Mouse (Mus musculus) heart, embryonic 12.5 days (tissue): ENCODE results near the gene Mfsd13b. TPM values are rescaled to one million over a fixed set of nuclear protein-coding genes. Genes with fewer than 3 reads are reported as not detected.
"Not testable (repeated sequence)": the region's sequence is repeated elsewhere in the genome, so short reads cannot be mapped to it uniquely, and the experiment has no call there.

Source experiments
- ATAC-seq: fragments of 200-750 bp; cut with Nextera tagmentation; 2 replicates; pipeline ENCODE4 v1.8.0; 2017; ENCODE audit warnings: moderate TSS enrichment, moderate library complexity; ENCODE audit not compliant: insufficient number of reproducible peaks, low FRiP score
- H3K27ac ChIP-seq: fragments of 300-500 bp; sonication (generic); 2 replicates; pipeline ENCODE4 v1.5.1; 2016; ENCODE audit warnings: mild to moderate bottlenecking, moderate library complexity; ENCODE audit not compliant: poor library complexity, severe bottlenecking
- H3K27me3 ChIP-seq: fragments of 300-500 bp; sonication (generic); replicated peaks from 2 replicates; pipeline ENCODE4 v1.6.1; 2016; ENCODE audit warnings: mild to moderate bottlenecking, moderate library complexity
- H3K36me3 ChIP-seq: fragments of 300-500 bp; sonication (generic); 2 replicates; pipeline ENCODE4 v1.6.1; 2016; ENCODE audit warnings: mild to moderate bottlenecking, moderate library complexity
- H3K4me1 ChIP-seq: fragments of 300-500 bp; sonication (generic); replicated peaks from 2 replicates; pipeline ENCODE4 v1.6.1; 2016; ENCODE audit warnings: mild to moderate bottlenecking
- H3K4me2 ChIP-seq: fragments of 300-500 bp; sonication (generic); 2 replicates; pipeline ENCODE4 v1.6.1; 2016; ENCODE audit warnings: mild to moderate bottlenecking, moderate library complexity
- H3K4me3 ChIP-seq: fragments of 300-500 bp; sonication (generic); 2 replicates; pipeline ENCODE4 v1.5.1; 2016; ENCODE audit warnings: mild to moderate bottlenecking
- H3K9ac ChIP-seq: fragments of 300-500 bp; sonication (generic); 2 replicates; pipeline ENCODE4 v1.6.1; 2016; ENCODE audit warnings: mild to moderate bottlenecking, moderate library complexity
- H3K9me3 ChIP-seq: fragments of 300-500 bp; sonication (generic); replicated peaks from 2 replicates; pipeline ENCODE4 v1.6.1; 2016; ENCODE audit warnings: mild to moderate bottlenecking, moderate library complexity
- WGBS: fragments of 180-500 bp; shearing (Covaris S2); methylation state at CpG from one replicate; pipeline ENCODE4 v1.1.7; 2016; 5-methylcytosine and 5-hydroxymethylcytosine counted together
- polyA plus RNA-seq: library from polyadenylated mRNA; unstranded; fragments of >200 nt; fragmentation: Nextera tagmentation; extraction: Ambion mirVana; gene quantifications from 2 replicates; pipeline ENCODE4 v1.2.1, GENCODE M21; 2016

The Mfsd13b gene
- polyA plus RNA-seq, 1 experiment from 2014 or later: 0.43 TPM

DNA sequence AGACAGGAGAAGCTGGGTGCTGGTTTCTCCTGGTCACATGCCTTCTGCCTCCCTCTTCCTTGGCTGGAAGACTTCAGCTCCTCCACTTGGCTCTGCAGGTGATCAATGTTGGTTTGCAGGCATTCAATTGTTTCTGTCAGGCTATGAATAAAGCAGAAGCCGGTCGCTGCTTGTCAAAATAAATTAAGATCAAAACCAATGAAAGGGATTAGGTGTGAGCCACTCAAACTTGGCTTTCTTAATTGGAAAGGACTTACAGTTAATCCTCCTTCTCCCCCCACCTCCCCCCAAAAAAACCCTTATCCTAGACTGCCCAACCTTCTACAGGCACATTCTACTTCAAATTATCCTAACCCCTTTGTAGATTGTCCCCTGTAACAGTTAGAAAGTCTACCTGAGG, 22.2 kb upstream of the Mfsd13b start:
- H3K4me2 ChIP-seq: no peak overlapping the region
- 0 out of 2 replicates have a peak, but pooled peaks cover 4% of the 10 kb centered on the region for H3K4me1 ChIP-seq
- ATAC-seq: no peak
- no peak overlapping the region for H3K9ac ChIP-seq
- 87% methylated on average over 2 of the region's 2 CpGs for WGBS
- H3K27me3 ChIP-seq: no peaks in the 10 kb centered on the region
- H3K4me3 ChIP-seq: no peak overlapping the region
- no peaks in the 10 kb centered on the region for H3K9me3 ChIP-seq
- H3K36me3 ChIP-seq: peaks cover 52% of the 10 kb centered on the region
- no peak overlapping the region for H3K27ac ChIP-seq

DNA sequence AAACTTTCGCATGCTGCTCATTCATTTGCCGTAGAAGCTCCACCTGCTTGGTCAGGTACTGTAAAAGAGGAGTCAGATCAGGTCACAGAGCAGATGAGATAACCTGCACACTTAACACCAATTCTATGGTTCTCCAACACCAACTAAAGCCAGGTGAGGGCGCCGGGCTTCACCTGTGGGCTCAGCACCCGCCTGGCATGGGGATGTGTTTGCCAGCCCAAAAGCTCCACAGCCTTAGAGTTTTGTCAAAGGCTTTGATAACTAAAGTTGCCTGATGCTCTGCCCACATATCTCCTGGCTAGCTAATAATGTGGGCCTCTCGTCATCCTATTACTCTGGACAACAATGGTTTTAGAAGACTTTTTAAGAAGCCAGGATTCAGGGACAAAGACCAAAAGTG, 21.7 kb upstream of the Mfsd13b start:
- H3K4me3 ChIP-seq: no peak overlapping the region
- WGBS: 89% methylated on average over 6 of the region's 6 CpGs
- ATAC-seq: no peak
- no peak overlapping the region for H3K9ac ChIP-seq
- 0 out of 2 replicates have a peak, but pooled peaks cover 4% of the 10 kb centered on the region for H3K4me1 ChIP-seq
- no peak overlapping the region for H3K27ac ChIP-seq
- peaks cover 49% of the 10 kb centered on the region for H3K36me3 ChIP-seq
- no peak overlapping the region for H3K4me2 ChIP-seq
- no peaks in the 10 kb centered on the region for H3K27me3 ChIP-seq
- H3K9me3 ChIP-seq: no peaks in the 10 kb centered on the region

DNA sequence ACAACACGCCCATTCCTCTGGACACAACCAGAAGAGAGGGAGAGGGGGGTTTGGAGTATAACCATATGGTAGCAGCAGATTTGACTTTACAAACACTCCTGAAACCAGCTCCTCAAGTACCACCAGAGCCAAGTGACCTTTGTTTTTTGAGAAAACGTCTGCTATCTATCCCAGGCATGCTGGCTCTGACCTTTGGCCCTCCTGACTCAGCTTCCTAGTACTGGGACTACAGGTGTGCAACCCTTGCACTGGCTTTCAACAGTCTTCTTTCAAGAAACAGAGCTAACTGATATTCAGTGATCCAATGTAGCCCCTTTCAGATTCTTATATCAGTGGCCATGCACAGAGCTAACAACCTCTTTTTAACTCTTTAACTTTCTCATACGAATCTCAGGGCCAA, 20.4 kb upstream of the Mfsd13b start:
- H3K4me1 ChIP-seq: 0 out of 2 replicates have a peak, but pooled peaks cover 4% of the 10 kb centered on the region
- H3K36me3 ChIP-seq: peaks cover 39% of the 10 kb centered on the region
- no peak overlapping the region for H3K4me2 ChIP-seq
- no peak overlapping the region for H3K9ac ChIP-seq
- no peak overlapping the region for H3K27ac ChIP-seq
- no peaks in the 10 kb centered on the region for H3K9me3 ChIP-seq
- ATAC-seq: no peak
- 62% methylated on average over 3 of the region's 3 CpGs for WGBS
- no peak overlapping the region for H3K4me3 ChIP-seq
- H3K27me3 ChIP-seq: no peaks in the 10 kb centered on the region

DNA sequence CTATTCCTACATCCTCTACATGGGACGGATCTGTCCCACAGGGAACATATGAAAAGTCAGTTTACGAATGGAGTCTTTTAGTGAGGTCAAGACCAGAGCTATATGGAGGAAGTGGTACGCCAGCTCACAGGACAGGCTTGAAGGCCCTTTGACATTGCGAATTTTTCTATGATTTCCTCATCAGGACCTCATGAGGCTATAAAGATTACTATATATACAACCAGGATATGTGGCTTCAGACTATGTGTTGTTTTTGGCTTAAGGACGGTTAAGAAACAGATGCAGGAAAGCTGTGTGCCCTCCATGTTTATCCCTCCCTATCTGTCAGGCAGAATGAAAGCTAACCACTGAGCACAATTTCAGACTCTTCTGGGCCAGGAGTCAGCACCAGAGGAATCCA, 19.2 kb upstream of the Mfsd13b start:
- Histone ChIP-seq H3K4me1 (0 out of 2 replicates have a peak, but pooled peaks cover 4% of the 10 kb centered on the region), H3K36me3 (peaks cover 38% of the 10 kb centered on the region), H3K4me3 (no peak overlapping the region), H3K4me2 (no peak overlapping the region), H3K27me3 (no peaks in the 10 kb centered on the region), H3K27ac (no peak overlapping the region), H3K9me3 (no peaks in the 10 kb centered on the region), H3K9ac (no peak overlapping the region)
- ATAC-seq: no peak
- 79% methylated on average over 5 of the region's 5 CpGs for WGBS

DNA sequence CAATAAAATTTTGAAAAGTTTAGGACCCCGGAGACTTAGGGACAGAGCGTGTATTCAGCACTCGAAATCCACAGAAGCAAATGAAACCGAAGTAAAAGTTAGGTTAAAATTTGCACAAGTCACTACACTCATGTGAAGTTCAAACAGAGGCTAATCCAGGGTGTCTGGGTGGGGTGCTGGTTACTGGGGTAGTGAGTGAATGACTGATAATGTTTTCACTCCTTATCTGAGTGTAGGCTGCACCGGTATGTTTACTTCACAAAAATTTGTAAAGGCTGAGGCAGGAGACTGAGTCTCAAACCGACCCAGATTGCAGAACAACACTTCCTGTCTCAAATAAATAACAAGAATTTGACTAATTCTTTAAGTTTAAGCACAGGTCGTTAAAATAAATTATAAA, 13.1 kb upstream of the Mfsd13b start:
- H3K4me3 ChIP-seq: no peak overlapping the region
- no peak overlapping the region for H3K4me2 ChIP-seq
- peaks cover 17% of the 10 kb centered on the region for H3K4me1 ChIP-seq
- no peaks in the 10 kb centered on the region for H3K9me3 ChIP-seq
- peaks cover 18% of the 10 kb centered on the region for H3K36me3 ChIP-seq
- peak; percentile 88 for ATAC-seq
- no peak overlapping the region for H3K27ac ChIP-seq
- H3K9ac ChIP-seq: no peak overlapping the region
- no peaks in the 10 kb centered on the region for H3K27me3 ChIP-seq
- 68% methylated on average over 7 of the region's 7 CpGs for WGBS

DNA sequence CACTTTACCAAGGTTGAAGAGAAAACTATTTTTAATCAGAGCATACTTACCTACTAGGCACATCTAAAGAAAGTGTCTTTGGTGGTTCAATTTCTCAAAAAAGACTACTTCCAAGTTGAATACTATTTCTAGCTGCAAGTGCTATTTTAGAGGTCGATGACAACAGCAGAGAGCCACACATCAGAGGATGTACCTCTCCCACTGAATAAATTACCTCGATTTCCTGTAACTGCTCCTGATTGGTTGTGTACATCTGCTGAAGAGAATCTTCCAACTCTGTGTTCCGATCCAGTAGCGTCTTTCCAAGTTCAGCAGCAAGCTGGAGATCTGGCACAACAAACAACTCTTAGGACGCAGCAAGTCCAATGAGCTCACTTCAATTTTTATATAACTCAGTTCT, 12.2 kb upstream of the Mfsd13b start:
- Histone ChIP-seq H3K4me3 (no peak overlapping the region), H3K4me2 (no peak overlapping the region), H3K27me3 (no peaks in the 10 kb centered on the region), H3K36me3 (peaks cover 18% of the 10 kb centered on the region), H3K9ac (no peak overlapping the region), H3K27ac (no peak overlapping the region), H3K9me3 (no peaks in the 10 kb centered on the region), H3K4me1 (peaks cover 23% of the 10 kb centered on the region)
- WGBS: 71% methylated on average over 5 of the region's 5 CpGs
- ATAC-seq: no peak

DNA sequence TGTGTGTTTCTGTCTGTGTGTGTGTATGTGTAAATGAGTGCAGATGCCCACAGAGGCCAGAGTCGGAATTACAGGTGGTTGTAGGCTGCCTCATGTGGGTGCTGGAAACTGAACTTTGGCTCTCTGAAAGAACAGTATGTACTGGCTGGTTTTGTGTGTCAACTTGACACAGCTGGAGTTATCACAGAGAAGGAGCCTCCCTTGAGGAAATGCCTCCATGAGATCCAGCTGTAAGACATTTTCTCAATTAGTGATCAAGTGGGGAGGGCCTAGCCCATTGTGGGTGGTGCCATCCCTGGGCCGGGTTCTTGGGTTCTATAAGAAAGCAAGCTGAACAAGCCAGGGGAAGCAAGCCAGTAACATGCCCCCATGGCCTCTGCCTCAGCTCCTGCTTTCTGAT, 9.8 kb upstream of the Mfsd13b start:
- H3K27me3 ChIP-seq, ATAC-seq, H3K4me2 ChIP-seq, H3K9me3 ChIP-seq, H3K27ac ChIP-seq, H3K9ac ChIP-seq, H3K4me3 ChIP-seq: not testable (repeated sequence)
- peaks cover 13% of the 10 kb centered on the region for H3K36me3 ChIP-seq
- H3K4me1 ChIP-seq: peaks cover 37% of the 10 kb centered on the region
- 86% methylated on average over 2 of the region's 2 CpGs for WGBS

DNA sequence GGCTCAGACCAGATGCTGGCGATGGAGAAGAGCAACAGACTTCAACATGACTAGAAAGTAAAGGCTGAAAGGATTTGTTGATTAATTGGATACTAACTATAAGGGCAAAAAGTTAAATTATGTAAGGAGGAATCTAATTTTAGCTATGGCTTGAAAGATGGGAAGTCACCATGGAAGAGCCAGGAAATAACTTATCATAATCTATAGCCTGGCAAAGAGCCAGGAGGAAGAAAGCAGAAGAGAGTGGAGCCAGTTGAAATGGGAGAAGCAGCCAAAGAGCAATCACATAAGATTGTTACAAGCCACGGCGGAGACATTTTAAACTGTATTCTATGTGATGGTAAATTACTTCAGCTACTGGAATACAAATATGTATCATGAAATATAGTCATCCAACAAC, 8.3 kb upstream of the Mfsd13b start:
- Histone ChIP-seq H3K9ac (no peak overlapping the region), H3K36me3 (peaks cover 4% of the 10 kb centered on the region; the same call in 1 of the 2 replicates), H3K4me1 (peaks cover 42% of the 10 kb centered on the region), H3K9me3 (no peaks in the 10 kb centered on the region), H3K4me2 (no peak overlapping the region), H3K4me3 (no peak overlapping the region), H3K27ac (no peak overlapping the region), H3K27me3 (no peaks in the 10 kb centered on the region)
- 76% methylated on average over 3 of the region's 3 CpGs for WGBS
- ATAC-seq: no peak

DNA sequence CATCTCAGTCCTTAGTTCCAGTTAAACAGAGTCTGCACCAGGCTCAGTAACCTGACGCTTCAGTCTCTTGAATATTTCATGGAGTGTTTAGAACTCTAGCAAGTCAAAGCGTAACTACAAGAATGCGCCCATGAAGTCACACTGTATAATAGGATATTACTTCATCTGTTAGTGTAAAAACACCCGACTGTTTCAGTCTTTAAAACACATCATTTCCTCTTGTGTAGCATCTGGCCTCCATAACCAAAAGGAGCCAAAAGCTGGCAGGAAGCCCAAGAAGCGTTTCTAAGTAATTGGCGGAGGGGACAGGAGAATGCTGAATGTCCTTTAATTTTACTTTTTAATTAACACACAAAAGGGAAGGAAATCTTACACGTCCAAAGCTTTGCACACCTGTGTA, 5.2 kb upstream of the Mfsd13b start:
- H3K27ac ChIP-seq: peak overlapping the region; percentile 68
- 58% methylated on average over 7 of the region's 7 CpGs for WGBS
- no peak for ATAC-seq
- no peaks in the 10 kb centered on the region for H3K36me3 ChIP-seq
- peaks cover 36% of the 10 kb centered on the region for H3K4me1 ChIP-seq
- H3K9ac ChIP-seq: no peak overlapping the region
- peak overlapping the region; percentile 20; the same call in 1 of the 2 replicates for H3K4me2 ChIP-seq
- no peaks in the 10 kb centered on the region for H3K9me3 ChIP-seq
- no peak overlapping the region for H3K4me3 ChIP-seq
- no peaks in the 10 kb centered on the region for H3K27me3 ChIP-seq

DNA sequence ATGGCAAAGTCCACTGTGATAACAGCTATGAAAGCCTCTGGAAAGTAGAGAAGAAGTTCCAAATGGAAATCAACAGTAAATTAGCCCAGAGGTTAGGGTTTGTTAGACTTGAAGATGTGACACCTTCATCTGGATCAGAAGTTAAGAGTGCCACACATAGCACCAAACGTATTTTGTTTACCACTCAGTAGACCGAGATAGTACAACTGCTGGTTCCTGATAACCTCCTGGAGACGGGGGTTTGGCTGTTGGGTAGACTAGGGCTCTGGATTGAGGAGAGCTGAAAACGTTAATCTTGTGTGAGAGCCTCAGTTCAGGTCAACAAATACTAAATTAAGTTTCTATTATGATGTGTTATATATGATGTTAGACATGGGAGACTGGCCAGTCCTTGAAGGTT, 2.3 kb upstream of the Mfsd13b start:
- H3K4me2 ChIP-seq: no peak overlapping the region
- peak overlapping the region; percentile 23 for H3K4me3 ChIP-seq
- H3K27me3 ChIP-seq: no peaks in the 10 kb centered on the region
- no peak overlapping the region for H3K9ac ChIP-seq
- no peaks in the 10 kb centered on the region for H3K36me3 ChIP-seq
- 44% methylated on average over 4 of the region's 4 CpGs for WGBS
- peak; percentile 68; the same call in 1 of the 2 replicates for ATAC-seq
- no peaks in the 10 kb centered on the region for H3K9me3 ChIP-seq
- H3K27ac ChIP-seq: 0 out of 2 replicates have a peak overlapping the region, but pooled peaks have one; percentile 22
- H3K4me1 ChIP-seq: peaks cover 30% of the 10 kb centered on the region

DNA sequence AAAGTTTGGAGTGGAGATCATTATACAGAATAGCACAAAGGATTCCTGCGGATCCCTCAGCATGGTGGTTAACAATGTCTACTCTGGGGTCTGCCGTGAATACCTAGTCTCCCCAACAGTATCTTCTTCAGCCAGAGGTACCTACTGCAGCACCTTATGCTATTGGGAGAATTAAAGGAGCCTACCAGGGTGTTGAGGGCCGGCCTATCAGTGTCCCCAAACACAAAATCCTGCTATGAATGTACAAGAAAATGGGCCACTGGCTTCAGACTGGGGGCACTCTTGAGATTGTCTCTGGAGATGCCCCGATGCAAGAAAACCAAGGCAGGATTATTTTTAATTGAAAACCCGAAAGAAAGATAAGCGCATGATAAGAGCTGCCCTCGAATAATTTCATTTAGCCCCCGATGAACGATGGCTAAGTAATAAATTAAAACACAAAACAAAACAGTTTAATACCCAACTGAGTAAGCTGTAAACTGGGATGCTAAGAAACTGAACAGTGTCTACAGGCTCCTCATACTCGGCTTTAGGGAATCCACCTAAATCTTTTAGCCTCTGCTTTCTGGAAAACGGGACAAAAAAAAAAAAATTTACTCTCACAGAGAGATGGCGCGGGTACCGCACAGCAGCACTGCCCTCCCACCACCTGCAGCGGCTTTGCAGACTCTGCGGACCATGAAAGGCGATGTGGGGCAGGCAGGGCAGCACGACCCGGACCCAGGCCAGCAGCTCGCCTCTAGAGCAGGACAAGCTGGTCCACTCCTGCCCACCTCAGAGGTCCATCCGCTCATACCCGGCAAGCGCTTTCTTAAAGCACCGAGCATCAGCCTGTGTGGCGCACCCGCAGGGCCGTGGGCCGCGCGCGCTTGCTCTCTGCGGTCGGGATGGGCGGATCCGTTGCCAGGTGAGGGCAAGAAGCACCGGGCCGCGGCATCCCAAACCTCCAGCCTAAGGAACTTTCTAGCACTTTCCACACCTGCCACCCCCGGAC, 1.1 kb upstream of the Mfsd13b start:
- peak overlapping the region; percentile 70 for H3K4me2 ChIP-seq
- H3K27ac ChIP-seq: peak overlapping the region; percentile 81
- peak overlapping the region; percentile 80 for H3K4me3 ChIP-seq
- 5% methylated on average over 39 of the region's 39 CpGs for WGBS
- H3K36me3 ChIP-seq: no peaks in the 10 kb centered on the region
- H3K9ac ChIP-seq: peak overlapping the region; percentile 86
- peak; percentile 60 for ATAC-seq
- no peaks in the 10 kb centered on the region for H3K27me3 ChIP-seq
- no peaks in the 10 kb centered on the region for H3K9me3 ChIP-seq
- peaks cover 24% of the 10 kb centered on the region for H3K4me1 ChIP-seq
